Mouse (Mus musculus) ovary, postnatal 36 days (tissue): Measurements from ENCODE around the gene Tomt.

Experiments
- DNase-seq: peaks from one replicate; pipeline ENCODE4 v3.0.0; 2022; ENCODE audit warnings: low spot score, mixed read lengths

Gene Tomt

DNA sequence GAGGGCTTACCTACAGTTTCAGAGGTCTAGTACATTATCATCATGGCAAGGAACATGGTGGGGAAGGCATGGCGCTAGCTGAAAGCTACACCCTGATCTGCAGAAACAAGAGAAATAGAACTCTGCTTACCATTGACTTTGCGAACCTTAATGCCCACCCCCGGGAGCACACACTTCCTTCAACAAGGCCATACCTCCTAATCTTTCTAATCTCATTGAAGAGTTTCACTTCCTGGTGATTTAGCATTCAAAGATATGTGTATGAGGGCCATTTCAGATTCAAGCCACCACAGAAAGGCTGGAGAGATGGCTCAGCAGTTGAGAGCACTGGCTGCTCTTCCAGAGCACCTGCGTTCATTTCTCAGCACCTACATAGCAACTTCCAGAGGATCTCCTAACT lies 49.1 kb downstream of the Tomt start, which contains the start of gene Folr2:
Gene Folr2 (minus strand): TSS at position 101 of the 400 bp plus-strand sequence.
- no peak for DNase-seq

DNA sequence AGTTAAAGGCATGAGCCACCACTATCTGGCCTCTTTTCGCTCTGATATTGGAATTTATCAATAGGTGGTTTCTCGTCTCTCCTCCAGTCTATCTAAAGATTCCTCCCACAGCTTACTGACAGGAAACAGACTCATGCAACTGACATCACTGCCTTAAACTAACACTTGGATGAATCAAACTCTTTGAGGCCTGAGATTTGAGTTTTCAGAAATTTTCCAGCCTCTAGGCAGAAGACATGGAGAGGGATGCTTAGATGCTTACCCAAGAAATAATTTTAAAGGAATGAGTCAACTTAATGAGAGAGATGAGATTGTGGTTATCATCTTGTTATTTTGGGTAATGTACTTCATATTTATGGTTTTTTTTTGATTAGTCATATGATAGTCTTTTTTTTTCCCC lies 52.3 kb downstream of the Tomt start:
- no peak for DNase-seq

DNA sequence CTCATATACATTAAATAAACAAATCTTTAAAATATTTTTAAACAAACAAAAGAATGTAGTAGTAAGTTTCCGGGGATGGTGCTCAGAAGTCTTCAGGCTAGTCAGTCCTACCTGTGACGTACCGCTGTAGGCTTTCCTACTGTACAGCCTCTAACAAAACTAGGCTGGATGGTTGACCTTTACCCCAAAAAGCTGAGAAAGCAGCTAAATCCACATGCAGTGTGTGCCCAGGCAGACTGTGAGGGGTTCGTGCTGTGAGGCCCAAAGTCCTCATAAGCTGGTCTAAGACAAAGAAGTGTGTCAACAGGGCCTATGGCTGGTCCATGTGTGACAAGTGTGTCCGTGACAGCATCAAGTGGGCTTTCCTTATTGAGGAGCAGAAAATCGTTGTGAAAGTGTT lies 53.3 kb downstream of the Tomt start:
- no peak for DNase-seq

DNA sequence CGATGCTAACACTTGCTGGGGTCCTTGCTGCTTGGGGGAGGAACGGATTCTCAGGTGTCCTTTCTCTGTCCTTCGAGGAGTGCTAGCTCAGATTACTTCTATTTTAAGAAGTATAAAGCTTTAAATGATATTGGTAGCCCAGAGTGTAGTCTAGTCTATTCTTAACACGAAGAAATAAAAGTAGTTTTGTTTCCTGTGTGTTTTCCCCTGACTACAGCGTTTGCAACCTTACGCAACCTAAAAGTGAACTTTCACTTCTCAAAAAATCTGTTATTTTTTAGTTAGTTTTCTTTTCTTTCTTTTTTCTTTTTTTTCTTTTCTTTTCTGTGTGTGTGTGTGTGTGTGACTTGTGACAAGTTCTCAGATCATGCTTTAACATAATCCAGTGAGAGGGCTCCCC lies 54.5 kb downstream of the Tomt start:
- no peak for DNase-seq
